8 mouse cellular contexts compared by ENCODE assay signal in genomic region chr19:5337975-5338374, GRCm38 (mm10). TPM values are rescaled to one million over a fixed set of nuclear protein-coding genes. Genes with fewer than 3 reads are reported as not detected.
A peak's percentile ranks its signal among the peaks of the same experiment; 100 is the strongest.
DNase-seq lines count a peak whose midpoint lies in the region; ATAC-seq lines count a peak whose summit lies in the region.

No protein-coding gene starts in this region.

- peak; percentile 87 for DNase-seq in CD4-positive, CD25-positive, alpha-beta regulatory T cell, adult 2 months (ENCODE audit: low read depth, low spot score)
- DNase-seq in R1 (ENCODE audit: low read depth, low spot score): peak; percentile 82
- peak; percentile 81 to 90 for DNase-seq in cerebellum, postnatal 25 days
- peak; percentile 30 to 78 for DNase-seq in gastrocnemius, postnatal 4 days (ENCODE audit: low spot score in 2 of 2)
- peak; percentile 77 for DNase-seq in layer of hippocampus, postnatal 10 days (ENCODE audit: low spot score in 2 of 2)
- DNase-seq in spleen, postnatal 14 days (ENCODE audit: low spot score in 2 of 2): peak; percentile 44 to 69

- ATAC-seq in CD4-positive, CD25-positive, alpha-beta regulatory T cell, adult 4 months: no peak
- peak; percentile 67 for ATAC-seq in megakaryocyte, adult 5-6 weeks (ENCODE audit: poor library complexity, severe bottlenecking)

RNA-seq across cellular contexts. Expression of gene Catsper1, which starts 2.4 kb away (rescaled TPM):
- not detected for polyA plus RNA-seq in CD4-positive, CD25-positive, alpha-beta regulatory T cell, adult 4 months (2017; shearing (Covaris generic))
- not detected for total RNA-seq in gastrocnemius, postnatal 4 days (2021)
- total RNA-seq in layer of hippocampus, postnatal 10 days (2021): not detected
- not detected in 2 replicates for total RNA-seq in megakaryocyte, adult 5-6 weeks (2015)
- not detected in 2 replicates for total RNA-seq in megakaryocyte, adult 5-6 weeks (2017)

RNA-seq across cellular contexts. Expression of gene Cst6, which starts 11.4 kb away (rescaled TPM):
- 1 to 10 TPM; 2.7 to 3.2 TPM for polyA plus RNA-seq in CD4-positive, CD25-positive, alpha-beta regulatory T cell, adult 4 months (2017; shearing (Covaris generic))
- total RNA-seq in gastrocnemius, postnatal 4 days (2021): 1 to 10 TPM; 1.3 to 1.7 TPM
- total RNA-seq in layer of hippocampus, postnatal 10 days (2021): 1 to 10 TPM; 5.4 to 7.4 TPM
- total RNA-seq in megakaryocyte, adult 5-6 weeks (2015): not detected in 2 replicates
- total RNA-seq in megakaryocyte, adult 5-6 weeks (2017): not detected in 2 replicates

RNA-seq across cellular contexts. Expression of gene Eif1ad, which starts 28.6 kb away (rescaled TPM):
- polyA plus RNA-seq in CD4-positive, CD25-positive, alpha-beta regulatory T cell, adult 4 months (2017; shearing (Covaris generic)): 10 to 100 TPM; 46.1 to 57.1 TPM
- total RNA-seq in gastrocnemius, postnatal 4 days (2021): 10 to 100 TPM; 23.7 to 23.8 TPM
- 10 to 100 TPM; 25.9 to 28.3 TPM for total RNA-seq in layer of hippocampus, postnatal 10 days (2021)
- 19.7 and 25.8 TPM in 2 replicates for total RNA-seq in megakaryocyte, adult 5-6 weeks (2015)
- 33.1 and 37.4 TPM in 2 replicates for total RNA-seq in megakaryocyte, adult 5-6 weeks (2017)

RNA-seq across cellular contexts. Expression of gene Banf1, which starts 29.0 kb away (rescaled TPM):
- 100 to 1,000 TPM; 246 to 256 TPM for polyA plus RNA-seq in CD4-positive, CD25-positive, alpha-beta regulatory T cell, adult 4 months (2017; shearing (Covaris generic))
- total RNA-seq in gastrocnemius, postnatal 4 days (2021): 100 to 1,000 TPM; 131 to 137 TPM
- 100 to 1,000 TPM; 110 to 114 TPM for total RNA-seq in layer of hippocampus, postnatal 10 days (2021)
- 269 and 297 TPM in 2 replicates for total RNA-seq in megakaryocyte, adult 5-6 weeks (2015)
- total RNA-seq in megakaryocyte, adult 5-6 weeks (2017): 29.3 and 29.6 TPM in 2 replicates

RNA-seq across cellular contexts. Expression of gene Gal3st3, which starts 39.8 kb away (rescaled TPM):
- under 1 TPM in 1 of 2 experiments, not detected in 1; 0.15 TPM for polyA plus RNA-seq in CD4-positive, CD25-positive, alpha-beta regulatory T cell, adult 4 months (2017; shearing (Covaris generic))
- under 1 TPM; 0.18 to 0.22 TPM for total RNA-seq in gastrocnemius, postnatal 4 days (2021)
- 100 to 1,000 TPM; 104 to 111 TPM for total RNA-seq in layer of hippocampus, postnatal 10 days (2021)
- total RNA-seq in megakaryocyte, adult 5-6 weeks (2015): not detected in 2 replicates
- not detected in 2 replicates for total RNA-seq in megakaryocyte, adult 5-6 weeks (2017)
